Mouse (Mus musculus) megakaryocyte-erythroid progenitor cell, adult 5-6 weeks (primary cell): ENCODE results near the gene Tcf20. TPM values are rescaled to one million over a fixed set of nuclear protein-coding genes. Genes with fewer than 3 reads are reported as not detected.
"Not testable (repeated sequence)": the region's sequence is repeated elsewhere in the genome, so short reads cannot be mapped to it uniquely, and the experiment has no call there.

Experiments
- ATAC-seq: replicated peaks from 2 replicates; pipeline ENCODE4 v1.8.0; 2016; ENCODE audit warnings: mild to moderate bottlenecking, inconsistent platforms; ENCODE audit not compliant: severe bottlenecking, poor library complexity, low FRiP score, low TSS enrichment
- total RNA-seq, 2 experiments: library from RNA; stranded (forward) in 1 of 2; stranded (reverse) in 1 of 2; fragments of 200-1000, 215-1000 nt in 1 of 2; fragments of >200 nt in 1 of 2; fragmentation: Nextera tagmentation in 1 of 2; gene quantifications; 2 replicates each; pipeline ENCODE4 v1.2.3; 2014 to 2017

The Tcf20 gene
- total RNA-seq, 2 experiments from 2014 or later, result 57.7 to 106 TPM

GRCm38 (mm10) chr15:82908521-82908920 lies 79.2 kb downstream of the Tcf20 start:
- ATAC-seq, result no peak

- no peak for ATAC-seq
Measured at GRCm38 (mm10) chr15:82907306-82907705, 80.4 kb downstream of the Tcf20 start.

GRCm38 (mm10) chr15:82906574-82907061 lies 81.1 kb downstream of the Tcf20 start:
- no peak for ATAC-seq

- ATAC-seq, result no peak
Measured at GRCm38 (mm10) chr15:82905431-82906395, 82.0 kb downstream of the Tcf20 start.

GRCm38 (mm10) chr15:82904526-82904925 lies 83.1 kb downstream of the Tcf20 start:
- ATAC-seq, result no peak

GRCm38 (mm10) chr15:82902521-82902920 lies 85.2 kb downstream of the Tcf20 start:
- no peak for ATAC-seq

GRCm38 (mm10) chr15:82901306-82901705 lies 86.4 kb downstream of the Tcf20 start:
- ATAC-seq, result no peak

- no peak for ATAC-seq
Measured at GRCm38 (mm10) chr15:82900331-82900730, 87.3 kb downstream of the Tcf20 start.

- ATAC-seq, result peak; percentile 79
Measured at GRCm38 (mm10) chr15:82899676-82900301, 87.9 kb downstream of the Tcf20 start.

GRCm38 (mm10) chr15:82898740-82899675 lies 88.7 kb downstream of the Tcf20 start:
- peak; percentile 45 for ATAC-seq

- ATAC-seq, result no peak
Measured at GRCm38 (mm10) chr15:82898141-82898739, 89.4 kb downstream of the Tcf20 start.

GRCm38 (mm10) chr15:82896336-82896735 lies 91.3 kb downstream of the Tcf20 start:
- no peak for ATAC-seq

- ATAC-seq, result no peak
Measured at GRCm38 (mm10) chr15:82890470-82890869, 97.2 kb downstream of the Tcf20 start.

- no peak for ATAC-seq
Measured at GRCm38 (mm10) chr15:82889426-82889825, 98.2 kb downstream of the Tcf20 start.

- no peak for ATAC-seq
Measured at GRCm38 (mm10) chr15:82888466-82888865, 99.2 kb downstream of the Tcf20 start.

- no peak for ATAC-seq
Measured at GRCm38 (mm10) chr15:82877309-82877708, 110.4 kb downstream of the Tcf20 start.

- no peak for ATAC-seq
Measured at GRCm38 (mm10) chr15:82876863-82877262, 110.8 kb downstream of the Tcf20 start.

- ATAC-seq, result no peak
Measured at GRCm38 (mm10) chr15:82872037-82872436, 115.6 kb downstream of the Tcf20 start.

- not testable (repeated sequence) for ATAC-seq
Measured at GRCm38 (mm10) chr15:82866286-82866685, 121.4 kb downstream of the Tcf20 start.
